Mouse (Mus musculus): ENCODE measurements around the gene Crygb. TPM values are rescaled to one million over a fixed set of nuclear protein-coding genes. Genes with fewer than 3 reads are reported as not detected.
A peak's percentile ranks its signal among the peaks of the same experiment; 100 is the strongest.

Gene Crygb
- polyA plus RNA-seq (2012; rRNA removed) (0.29 and 0.73 TPM in 2 replicates), polyA plus RNA-seq (2014; fragmentation: Nextera tagmentation; extraction: Ambion mirVana) (not detected in 2 replicates)

GRCm38 (mm10) chr1:65082188-65082587 is at the start of gene Crygb:
Gene Crygb (minus strand): TSS chr1:65082288.
- Histone ChIP-seq H3K36me3 (ENCODE audit: control insufficient read depth, insufficient read depth, low read length) (no peaks in the 10 kb centered on the region), H3K4me3 (replicated peaks; ENCODE audit: low read length) (no peak within 1 kb of the TSS), H3K27ac (replicated peaks; ENCODE audit: low read depth, low read length) (no peak within 1 kb of the TSS), H3K4me2 (replicated peaks; ENCODE audit: low read depth, low read length, severe bottlenecking) (no peak within 1 kb of the TSS), H3K4me1 (ENCODE audit: control insufficient read depth, insufficient read depth, low read length) (no peaks in the 10 kb centered on the region), H3K9me3 (ENCODE audit: control insufficient read depth, low read length) (no peaks in the 10 kb centered on the region), H3K9ac (ENCODE audit: low read depth, low read length, severe bottlenecking) (no peak within 1 kb of the TSS), H3K27me3 (ENCODE audit: control insufficient read depth, insufficient read depth, low read length) (no peaks in the 10 kb centered on the region)
- DNase-seq (ENCODE audit: low spot score) (no peak), ATAC-seq (ENCODE audit: low FRiP score, low read depth) (no peak)
- no peak for TF ChIP-seq POLR2A (IDR thresholded peaks at IDR 0.05; ENCODE audit: borderline replicate concordance, extremely low read depth, insufficient read depth, insufficient read length)
- 32% methylated on average over 7 of the region's 7 CpGs for WGBS

- DNase-seq (ENCODE audit: low spot score) (no peak), ATAC-seq (ENCODE audit: low FRiP score, low read depth) (no peak)
- H3K9me3 ChIP-seq (ENCODE audit: control insufficient read depth, low read length) = no peaks in the 10 kb centered on the region
- H3K4me1 ChIP-seq (ENCODE audit: control insufficient read depth, insufficient read depth, low read length) = no peaks in the 10 kb centered on the region
- H3K4me2 ChIP-seq (replicated peaks; ENCODE audit: low read depth, low read length, severe bottlenecking) = no peak overlapping the region
- H3K36me3 ChIP-seq (ENCODE audit: control insufficient read depth, insufficient read depth, low read length) = no peaks in the 10 kb centered on the region
- H3K27ac ChIP-seq (replicated peaks; ENCODE audit: low read depth, low read length) = no peak overlapping the region
- WGBS = 90% methylated on average over 1 of the region's 1 CpGs
- H3K27me3 ChIP-seq (ENCODE audit: control insufficient read depth, insufficient read depth, low read length) = no peaks in the 10 kb centered on the region
- H3K4me3 ChIP-seq (replicated peaks; ENCODE audit: low read length) = no peak overlapping the region
- no peak for TF ChIP-seq POLR2A (IDR thresholded peaks at IDR 0.05; ENCODE audit: borderline replicate concordance, extremely low read depth, insufficient read depth, insufficient read length)
- no peak overlapping the region for H3K9ac ChIP-seq (ENCODE audit: low read depth, low read length, severe bottlenecking)
Measured at GRCm38 (mm10) chr1:65131671-65132070, 49.6 kb upstream of the Crygb start.

GRCm38 (mm10) chr1:65130226-65130625 is 48.1 kb upstream of the Crygb start:
- H3K27me3 ChIP-seq (ENCODE audit: control insufficient read depth, insufficient read depth, low read length) = no peaks in the 10 kb centered on the region
- no peaks in the 10 kb centered on the region for H3K4me1 ChIP-seq (ENCODE audit: control insufficient read depth, insufficient read depth, low read length)
- H3K9me3 ChIP-seq (ENCODE audit: control insufficient read depth, low read length) = no peaks in the 10 kb centered on the region
- H3K9ac ChIP-seq (ENCODE audit: low read depth, low read length, severe bottlenecking) = no peak overlapping the region
- H3K4me3 ChIP-seq (replicated peaks; ENCODE audit: low read length) = no peak overlapping the region
- no peak for TF ChIP-seq POLR2A (IDR thresholded peaks at IDR 0.05; ENCODE audit: borderline replicate concordance, extremely low read depth, insufficient read depth, insufficient read length)
- WGBS = 72% methylated on average over 3 of the region's 3 CpGs
- no peaks in the 10 kb centered on the region for H3K36me3 ChIP-seq (ENCODE audit: control insufficient read depth, insufficient read depth, low read length)
- H3K27ac ChIP-seq (replicated peaks; ENCODE audit: low read depth, low read length) = no peak overlapping the region
- DNase-seq (ENCODE audit: low spot score) (no peak), ATAC-seq (ENCODE audit: low FRiP score, low read depth) (no peak)
- no peak overlapping the region for H3K4me2 ChIP-seq (replicated peaks; ENCODE audit: low read depth, low read length, severe bottlenecking)

GRCm38 (mm10) chr1:65129634-65130180 is 47.6 kb upstream of the Crygb start:
- DNase-seq (ENCODE audit: low spot score) = no peak
- Histone ChIP-seq H3K9ac (ENCODE audit: low read depth, low read length, severe bottlenecking) (no peak overlapping the region), H3K27ac (replicated peaks; ENCODE audit: low read depth, low read length) (no peak overlapping the region), H3K27me3 (ENCODE audit: control insufficient read depth, insufficient read depth, low read length) (no peaks in the 10 kb centered on the region), H3K4me1 (ENCODE audit: control insufficient read depth, insufficient read depth, low read length) (no peaks in the 10 kb centered on the region), H3K9me3 (ENCODE audit: control insufficient read depth, low read length) (no peaks in the 10 kb centered on the region), H3K4me3 (replicated peaks; ENCODE audit: low read length) (no peak overlapping the region), H3K36me3 (ENCODE audit: control insufficient read depth, insufficient read depth, low read length) (no peaks in the 10 kb centered on the region), H3K4me2 (replicated peaks; ENCODE audit: low read depth, low read length, severe bottlenecking) (no peak overlapping the region)
- ATAC-seq (ENCODE audit: low FRiP score, low read depth) = no peak
- TF ChIP-seq POLR2A (IDR thresholded peaks at IDR 0.05; ENCODE audit: borderline replicate concordance, extremely low read depth, insufficient read depth, insufficient read length) = no peak
- WGBS = 73% methylated on average over 3 of the region's 3 CpGs

GRCm38 (mm10) chr1:65122574-65123372 is 40.7 kb upstream of the Crygb start, which contains the start of gene D630023F18Rik:
Gene D630023F18Rik (minus strand): TSS chr1:65123214.
- H3K27me3 ChIP-seq (ENCODE audit: control insufficient read depth, insufficient read depth, low read length) = no peaks in the 10 kb centered on the region
- TF ChIP-seq POLR2A (IDR thresholded peaks at IDR 0.05; ENCODE audit: borderline replicate concordance, extremely low read depth, insufficient read depth, insufficient read length) = no peak
- H3K27ac ChIP-seq (replicated peaks; ENCODE audit: low read depth, low read length) = no peak within 1 kb of the TSS
- H3K4me2 ChIP-seq (replicated peaks; ENCODE audit: low read depth, low read length, severe bottlenecking) = 0 out of 2 replicates have a peak within 1 kb of the TSS, but pooled peaks have one; percentile 26
- H3K9me3 ChIP-seq (ENCODE audit: control insufficient read depth, low read length) = no peaks in the 10 kb centered on the region
- no peak within 1 kb of the TSS for H3K9ac ChIP-seq (ENCODE audit: low read depth, low read length, severe bottlenecking)
- no peak for DNase-seq (ENCODE audit: low spot score)
- no peaks in the 10 kb centered on the region for H3K36me3 ChIP-seq (ENCODE audit: control insufficient read depth, insufficient read depth, low read length)
- ATAC-seq (ENCODE audit: low FRiP score, low read depth) = no peak
- WGBS = 26% methylated on average over 9 of the region's 9 CpGs
- no peak within 1 kb of the TSS for H3K4me3 ChIP-seq (replicated peaks; ENCODE audit: low read length)
- no peaks in the 10 kb centered on the region for H3K4me1 ChIP-seq (ENCODE audit: control insufficient read depth, insufficient read depth, low read length)

Measured in limb, embryonic 14.5 days (tissue).